Mouse (Mus musculus): ENCODE results near the gene Klhl10. TPM values are rescaled to one million over a fixed set of nuclear protein-coding genes. Genes with fewer than 3 reads are reported as not detected.

Klhl10 gene
- under 1 TPM; 0.88 to 0.92 TPM for total RNA-seq (2021)

GRCm38 (mm10) chr11:100441797-100442196 is at the start of gene Klhl10, which contains the start of gene Nt5c3b:
Klhl10 (plus strand) TSS chr11:100441917.
Nt5c3b (minus strand) TSS chr11:100441808.
- intact Hi-C loops (cut with DNase I): no loop called here
- no peak for DNase-seq (ENCODE audit: low spot score)

- DNase-seq (ENCODE audit: low spot score): no peak
- intact Hi-C loops (cut with DNase I): no loop called here
Observed at GRCm38 (mm10) chr11:100392958-100393357, 48.8 kb upstream of the Klhl10 start.

DNA sequence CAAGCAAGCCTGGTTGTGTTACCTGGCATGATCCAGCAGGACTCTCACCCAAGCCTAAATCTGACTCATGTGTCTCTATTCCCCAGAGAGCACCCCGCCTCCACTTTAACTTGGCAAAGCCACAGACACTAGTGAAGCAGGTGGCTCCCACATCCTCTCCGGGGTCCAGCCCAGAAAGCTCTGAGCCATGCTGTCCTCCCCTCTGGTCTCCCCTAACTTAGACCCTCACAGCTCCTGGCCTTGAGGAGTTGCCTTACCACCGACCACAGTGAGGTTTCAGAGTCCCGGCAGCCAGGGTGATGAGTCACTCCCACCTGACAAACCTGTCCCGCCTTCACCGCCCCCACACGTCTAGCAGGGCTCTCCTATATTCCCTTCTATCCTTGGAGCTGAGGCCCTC is 48.0 kb upstream of the Klhl10 start:
- DNase-seq (ENCODE audit: low spot score): no peak
- intact Hi-C loops (cut with DNase I): no loop called here

GRCm38 (mm10) chr11:100394353-100395074 is 47.2 kb upstream of the Klhl10 start:
- no peak for DNase-seq (ENCODE audit: low spot score)

GRCm38 (mm10) chr11:100395200-100395599 is 46.5 kb upstream of the Klhl10 start:
- peak; percentile 81 for DNase-seq (ENCODE audit: low spot score)
- intact Hi-C loops (cut with DNase I): no loop called here

More at GRCm38 (mm10) chr11:100394353-100395074, 47.2 kb upstream of the Klhl10 start:
- intact Hi-C loops (cut with DNase I): no loop called here

DNA sequence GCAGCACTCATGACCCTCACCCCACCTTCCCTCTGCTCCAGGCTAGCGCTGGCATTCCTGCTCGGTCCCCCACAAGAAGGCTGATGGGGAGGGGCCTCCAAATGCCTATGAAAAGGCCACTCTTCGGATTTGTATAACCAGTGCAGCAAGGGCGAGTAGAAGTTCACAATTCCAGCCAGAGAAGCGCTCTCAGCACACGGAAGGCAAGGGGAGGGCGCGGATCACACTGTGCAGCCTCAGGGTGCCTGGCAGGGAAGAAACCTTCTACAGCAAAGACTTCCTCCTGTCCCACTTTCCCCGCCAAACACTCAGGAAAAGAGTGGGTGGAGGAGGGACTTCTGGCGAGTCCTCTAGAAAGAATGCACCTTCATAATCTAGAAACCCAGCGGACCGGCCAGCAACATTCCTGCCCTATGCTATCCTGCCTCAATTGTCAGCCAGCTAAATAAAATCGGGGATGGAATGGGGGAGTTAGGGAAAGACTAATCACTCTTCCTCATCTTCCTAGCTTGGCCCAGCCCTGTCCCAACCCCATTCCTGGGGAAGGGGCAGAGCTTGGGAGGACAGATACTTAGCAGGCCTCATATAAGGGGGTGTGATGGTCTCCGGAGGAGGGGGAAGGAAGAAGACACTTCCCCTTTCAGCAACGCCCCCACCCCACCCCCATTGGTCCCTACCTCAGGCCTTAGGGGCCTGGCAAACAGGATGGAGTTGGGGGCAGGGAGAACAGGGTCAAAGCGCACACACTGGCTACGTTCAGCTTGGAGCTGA is 45.7 kb upstream of the Klhl10 start:
- peak; percentile 35 for DNase-seq (ENCODE audit: low spot score)
- intact Hi-C loops (cut with DNase I): no loop called here

DNA sequence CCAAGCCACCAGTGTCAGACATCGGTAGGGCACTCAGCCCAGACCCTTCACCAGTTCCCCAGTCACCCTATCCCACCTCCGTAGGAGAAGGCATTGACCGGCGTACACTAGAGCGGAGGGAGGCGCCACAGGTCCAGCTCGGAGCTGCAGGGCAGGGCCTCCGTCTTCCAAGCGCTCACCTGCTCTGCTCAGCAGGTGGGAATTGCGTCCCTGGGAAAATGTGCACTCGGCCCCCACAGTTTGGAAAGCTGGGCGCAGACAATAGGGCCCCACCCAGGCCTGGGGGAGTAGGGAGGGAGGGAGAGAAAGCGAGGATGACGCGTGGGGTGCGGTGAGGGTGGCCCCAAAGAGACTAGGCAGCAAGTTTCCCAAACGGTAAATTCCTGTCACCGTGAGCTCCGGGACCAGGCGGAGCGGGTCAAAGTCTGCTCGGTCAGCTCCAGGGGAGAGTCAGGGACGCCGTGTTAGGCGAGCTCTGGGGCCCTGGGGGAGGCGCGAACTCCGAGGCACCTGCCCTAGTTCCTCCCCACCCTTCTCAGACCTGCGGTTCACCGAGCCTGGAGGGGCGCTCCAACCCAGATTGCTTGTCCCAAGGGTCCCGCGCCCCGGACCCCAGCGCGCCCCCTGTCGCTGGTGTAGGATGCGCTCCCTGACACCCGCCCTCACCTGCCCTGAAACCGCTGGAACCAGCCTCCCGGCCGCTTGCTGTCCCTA is 44.7 kb upstream of the Klhl10 start:
- intact Hi-C loops (cut with DNase I): no loop called here
- peak; percentile 42 for DNase-seq (ENCODE audit: low spot score)

DNA sequence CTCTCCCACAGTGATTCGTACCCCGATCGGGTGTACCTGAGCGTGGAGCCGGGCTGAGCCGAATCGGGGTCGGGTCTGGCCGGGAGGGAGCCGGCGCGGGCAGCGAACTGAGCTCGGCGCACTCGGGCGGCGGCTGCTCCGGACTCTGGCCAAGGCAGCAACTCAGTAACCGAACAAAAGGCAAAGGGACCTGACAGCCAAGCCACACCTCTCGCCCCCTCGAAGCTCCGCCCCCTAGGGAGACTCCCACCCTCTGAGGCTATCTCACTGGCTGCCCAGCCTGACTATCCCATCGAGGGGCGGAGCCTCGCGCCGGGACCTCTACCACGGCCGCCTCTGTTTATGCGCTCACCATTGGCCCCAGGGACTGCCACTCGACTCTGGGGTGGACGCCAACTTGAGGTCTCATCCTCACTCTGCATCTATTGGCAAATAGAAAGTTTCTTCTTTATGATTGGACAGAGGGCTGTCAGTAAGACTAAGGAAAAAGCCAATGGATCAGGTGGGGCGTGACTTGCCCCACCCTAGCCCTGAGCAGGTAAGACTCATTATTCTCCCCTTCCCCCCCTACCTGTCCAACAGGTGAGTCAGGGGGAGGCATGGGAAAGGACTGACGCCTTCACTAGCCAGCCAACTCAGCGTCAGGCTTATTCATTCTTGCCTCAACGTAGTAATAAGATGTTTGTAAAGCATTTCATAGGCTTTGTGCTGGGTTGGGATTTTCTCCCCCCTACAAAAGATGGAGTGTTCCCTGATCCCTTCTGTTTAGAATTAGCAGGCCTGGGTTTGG is 43.9 kb upstream of the Klhl10 start, which contains the start of gene Jup:
TSS of gene Jup (minus strand) at position 164 of the 790 bp plus-strand sequence.
- intact Hi-C loops (cut with DNase I): no loop called here
- peak; percentile 100 for DNase-seq (ENCODE audit: low spot score)

DNA sequence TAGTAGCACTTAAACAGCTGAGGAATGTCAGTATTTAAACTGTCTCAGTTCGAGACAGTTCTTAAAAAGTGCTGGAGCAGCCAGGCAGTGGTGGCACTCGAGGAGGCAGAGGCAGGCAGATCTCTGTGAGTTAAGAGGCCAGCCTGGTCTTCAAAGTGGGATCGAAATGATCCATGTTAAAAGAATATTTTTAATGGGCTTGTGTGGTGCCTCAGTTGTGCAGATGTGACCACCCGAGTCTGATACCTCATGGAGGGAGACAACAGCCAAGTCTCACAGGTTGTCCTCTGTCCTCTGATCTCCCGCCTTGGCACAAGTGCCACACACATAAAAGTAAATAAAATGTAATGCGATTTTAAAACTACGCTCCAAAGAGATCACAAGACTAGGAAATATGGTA is 43.2 kb upstream of the Klhl10 start:
- intact Hi-C loops (cut with DNase I): no loop called here
- no peak for DNase-seq (ENCODE audit: low spot score)

DNA sequence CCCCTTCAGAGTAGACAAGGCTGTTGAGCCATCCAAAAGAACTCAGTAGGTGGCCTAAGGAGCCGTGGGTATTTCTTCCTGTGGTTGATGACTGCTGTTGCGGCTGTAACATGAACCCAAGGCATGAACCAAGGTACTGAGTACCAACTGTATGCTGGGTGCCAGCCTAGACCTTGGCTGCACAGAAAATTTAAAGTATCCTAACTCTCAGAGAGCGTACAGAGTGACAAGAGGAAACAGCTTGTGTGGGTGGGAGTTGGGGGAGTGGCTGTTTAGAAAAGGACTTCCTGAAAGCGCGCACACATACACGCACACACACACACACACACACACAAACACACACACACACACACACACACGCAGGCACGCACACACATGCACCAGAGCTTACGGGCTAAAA is 42.4 kb upstream of the Klhl10 start:
- intact Hi-C loops (cut with DNase I): no loop called here
- no peak for DNase-seq (ENCODE audit: low spot score)

GRCm38 (mm10) chr11:100399727-100400538 is 41.8 kb upstream of the Klhl10 start:
- DNase-seq (ENCODE audit: low spot score): no peak
- intact Hi-C loops (cut with DNase I): no loop called here

GRCm38 (mm10) chr11:100400842-100401241 is 40.9 kb upstream of the Klhl10 start:
- intact Hi-C loops (cut with DNase I): no loop called here
- DNase-seq (ENCODE audit: low spot score): no peak

DNA sequence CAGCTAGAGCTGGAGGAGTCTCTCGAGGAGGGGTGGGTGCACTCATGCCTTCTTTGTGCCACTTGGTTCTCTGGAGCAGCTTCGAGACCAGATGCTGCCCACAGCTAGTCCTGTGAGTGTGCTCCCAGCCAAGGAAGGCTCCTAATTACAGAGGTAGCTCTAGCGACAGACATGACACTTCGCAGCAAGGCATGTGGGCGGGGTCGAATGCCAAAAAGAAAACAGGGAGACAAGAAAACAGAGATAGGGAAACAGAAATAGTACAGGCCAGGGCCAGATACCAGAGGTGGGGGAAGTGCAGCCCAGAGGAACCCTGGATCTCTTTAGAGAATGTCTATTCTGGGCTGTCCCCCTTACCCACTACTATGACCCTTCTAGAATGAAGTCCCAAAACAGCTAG is 39.5 kb upstream of the Klhl10 start:
- DNase-seq (ENCODE audit: low spot score): peak; percentile 40
- intact Hi-C loops (cut with DNase I): no loop called here

DNA sequence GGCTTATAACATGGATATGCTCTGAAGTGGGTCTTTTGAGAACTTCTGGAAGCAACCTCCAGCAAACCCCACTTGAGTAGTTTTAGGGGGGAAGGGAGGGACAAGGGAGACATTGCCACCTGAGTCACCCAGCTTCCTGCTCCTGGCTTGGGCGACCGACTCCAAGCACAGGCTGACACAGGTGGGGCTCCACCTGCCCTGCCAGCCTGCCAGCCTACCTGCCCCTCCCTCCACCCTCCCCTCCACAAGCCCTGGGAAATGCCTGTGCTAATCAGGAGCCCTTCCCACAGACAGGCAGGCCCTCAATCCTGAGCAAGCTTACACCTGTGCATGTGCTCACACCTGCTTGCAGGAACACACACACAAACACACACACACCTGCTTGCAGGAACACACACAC is 39.0 kb upstream of the Klhl10 start:
- intact Hi-C loops (cut with DNase I): no loop called here
- no peak for DNase-seq (ENCODE audit: low spot score)

DNA sequence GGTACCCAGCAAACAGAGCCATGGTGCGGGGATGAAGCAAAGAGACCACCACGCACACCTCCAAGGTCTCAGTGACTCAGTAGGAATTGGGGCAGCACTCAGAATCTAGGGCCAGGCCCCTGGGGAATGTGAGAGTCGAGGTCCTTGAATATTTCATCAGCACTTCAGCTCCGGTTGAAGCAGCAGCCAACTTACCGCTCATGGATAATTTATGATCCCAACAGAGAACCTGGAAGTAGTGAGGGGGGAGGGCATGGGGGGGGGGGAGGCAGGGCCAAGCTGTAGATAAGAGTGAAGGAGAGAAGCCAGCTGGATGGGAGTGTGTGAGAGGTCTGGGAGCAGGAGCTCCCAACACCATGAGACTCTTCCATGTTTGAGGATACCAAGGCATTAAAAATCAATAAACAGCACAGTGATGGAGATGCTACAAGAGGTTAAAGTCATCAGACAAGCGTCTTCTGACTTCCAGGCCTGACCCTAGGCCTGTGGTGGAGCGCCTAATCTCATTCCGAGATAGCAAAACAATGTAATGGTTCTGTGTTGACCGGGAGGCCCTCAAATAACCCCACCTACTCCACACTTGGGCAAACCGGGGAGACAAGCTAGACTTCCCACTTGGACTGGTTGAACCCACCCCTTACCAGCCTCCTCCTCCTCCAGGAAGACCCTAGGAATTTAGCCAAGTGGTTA is 38.1 kb upstream of the Klhl10 start:
- DNase-seq (ENCODE audit: low spot score): no peak
- intact Hi-C loops (cut with DNase I): no loop called here

DNA sequence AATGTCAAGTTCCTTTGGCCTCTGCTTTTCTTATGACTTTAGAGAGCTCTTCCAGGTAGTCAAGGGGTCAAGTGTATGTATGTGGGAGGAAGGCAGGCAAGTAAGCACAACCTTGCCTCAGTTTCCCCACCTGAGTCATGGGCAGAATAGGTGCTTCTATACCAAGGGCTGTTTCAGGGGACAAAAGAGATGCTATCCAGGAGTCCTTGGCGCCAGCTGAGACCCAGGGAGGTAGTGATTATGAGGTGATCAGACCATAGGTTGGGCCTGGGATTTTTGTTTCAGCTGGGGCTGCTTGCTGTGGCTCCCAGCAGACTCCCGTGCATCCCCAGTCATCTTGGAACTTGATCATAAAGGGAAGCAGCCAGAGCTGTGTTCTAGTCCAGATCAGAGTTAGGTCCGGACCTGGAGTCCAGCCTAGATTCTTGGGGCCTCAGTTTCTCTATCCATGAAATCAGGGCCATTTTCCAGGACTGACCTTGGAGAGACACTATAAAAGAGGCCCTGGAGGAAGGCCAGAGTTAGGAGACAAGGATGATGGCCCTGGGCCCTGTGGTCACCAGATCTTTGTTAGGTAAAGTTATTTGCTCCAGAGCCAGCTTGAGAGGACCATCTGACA is 37.2 kb upstream of the Klhl10 start:
- no peak for DNase-seq (ENCODE audit: low spot score)
- intact Hi-C loops (cut with DNase I): no loop called here

DNA sequence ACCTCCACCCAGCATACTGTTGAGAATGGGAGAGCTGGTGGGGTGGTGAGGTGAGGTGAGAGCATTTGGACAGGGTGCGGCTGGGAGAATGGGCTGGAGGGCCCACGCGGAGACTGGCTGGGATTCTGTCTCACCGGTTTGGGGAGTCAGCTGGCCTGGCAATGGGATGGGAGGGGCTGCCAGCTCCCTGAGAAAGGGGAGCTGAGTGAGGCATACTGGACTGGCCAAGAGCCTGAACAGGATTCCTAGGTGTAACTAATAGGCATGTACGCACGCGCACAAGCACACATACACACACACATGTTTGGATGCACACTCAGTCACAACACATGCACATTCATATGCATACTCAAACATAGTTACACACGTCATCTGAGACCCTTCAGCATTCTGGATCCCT is 35.4 kb upstream of the Klhl10 start:
- intact Hi-C loops (cut with DNase I): no loop called here
- DNase-seq (ENCODE audit: low spot score): no peak
